Comparison of ENCODE assay signal across 10 mouse cellular contexts in the genomic region with DNA sequence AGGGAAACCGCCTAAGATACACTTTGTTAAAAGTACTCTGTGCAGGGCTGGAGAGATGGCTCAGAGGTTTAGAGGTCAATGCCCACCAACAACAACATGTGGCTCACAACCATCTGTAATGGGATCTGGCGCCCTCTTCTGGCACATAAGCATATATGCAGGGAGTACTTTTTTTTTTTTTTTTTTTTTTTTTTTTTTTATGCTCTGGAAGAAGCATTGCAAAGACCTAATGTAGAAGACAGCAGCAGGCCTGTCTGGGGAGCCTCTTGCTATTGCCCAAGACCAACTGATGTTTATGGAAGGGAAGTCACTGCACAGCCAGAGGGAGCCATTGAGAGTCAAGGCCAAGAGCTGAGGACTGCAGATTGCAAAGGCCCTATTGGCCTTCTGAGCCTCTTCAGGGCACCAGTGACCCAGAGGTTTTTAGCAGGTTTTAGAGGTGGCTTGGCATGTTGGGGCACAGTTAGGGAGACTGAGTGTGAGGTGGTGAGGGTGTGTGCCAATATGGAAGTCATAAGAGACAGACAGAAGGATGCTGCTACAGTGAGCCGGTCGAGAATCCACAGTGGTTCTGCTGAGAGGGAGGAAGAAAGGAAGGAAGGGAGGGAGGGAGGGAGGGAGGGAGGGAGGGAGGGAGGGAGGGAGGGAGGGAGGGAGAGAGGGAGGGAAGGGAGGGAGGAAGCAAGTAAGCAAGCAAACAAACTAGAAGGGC.
DNase-seq lines count a peak whose midpoint lies in the region; ATAC-seq lines count a peak whose summit lies in the region.
"Had no signal": no experiment of that assay in that cellular context is flagged by ENCODE, and none has a peak within 500 bp of the region (broad histone marks: within the 10 kb centered on the region; RNA-seq: fewer than 3 reads in every experiment).

No protein-coding gene starts in this region.

- no peak for ATAC-seq in hindbrain, embryonic 11.5 days (ENCODE audit: low FRiP score)
- ATAC-seq in CD4-positive, CD25-positive, alpha-beta regulatory T cell, adult 4 months = peak; percentile 21
- ATAC-seq in megakaryocyte-erythroid progenitor cell, adult 5-6 weeks (replicated peaks; ENCODE audit: low FRiP score, low TSS enrichment, poor library complexity, severe bottlenecking) = 0 out of 2 replicates have a peak, but pooled peaks have one; percentile 16

- H3K9me3 ChIP-seq in hindbrain, embryonic 11.5 days (ENCODE audit: control insufficient read depth, low read length) = no peaks in the 10 kb centered on the region
- H3K9me3 ChIP-seq in hindbrain, embryonic 10.5 days = no peaks in the 10 kb centered on the region
- no peaks in the 10 kb centered on the region for H3K9me3 ChIP-seq in forebrain, embryonic 10.5 days
- H3K9me3 ChIP-seq: heart, embryonic 15.5 days had no signal

- no peaks in the 10 kb centered on the region for H3K27me3 ChIP-seq in hindbrain, embryonic 11.5 days (ENCODE audit: control insufficient read depth, insufficient read depth, low read length)
- peaks cover 8% of the 10 kb centered on the region for H3K27me3 ChIP-seq in hindbrain, embryonic 10.5 days (ENCODE audit: insufficient read depth, poor library complexity, severe bottlenecking)
- peaks cover 27% of the 10 kb centered on the region for H3K27me3 ChIP-seq in forebrain, embryonic 10.5 days (ENCODE audit: poor library complexity, severe bottlenecking)
- H3K27me3 ChIP-seq: heart, embryonic 15.5 days had no signal

- intact Hi-C loops in gastrocnemius, postnatal 36 days (cut with DNase I) = no loop called here

- no peaks in the 10 kb centered on the region for H3K36me3 ChIP-seq in hindbrain, embryonic 11.5 days (ENCODE audit: control insufficient read depth, insufficient read depth, low read length)
- peaks cover 30% of the 10 kb centered on the region for H3K36me3 ChIP-seq in hindbrain, embryonic 10.5 days
- H3K36me3 ChIP-seq in forebrain, embryonic 10.5 days (replicated peaks) = no peaks in the 10 kb centered on the region; the same call in 1 of the 2 replicates
- H3K36me3 ChIP-seq: heart, embryonic 15.5 days had no signal

- H3K4me2 ChIP-seq in hindbrain, embryonic 11.5 days (replicated peaks; ENCODE audit: low read depth, low read length) = no peak overlapping the region

- H3K4me1 ChIP-seq in hindbrain, embryonic 11.5 days (replicated peaks; ENCODE audit: control insufficient read depth, insufficient read depth, low read length) = no peaks in the 10 kb centered on the region; the same call in 1 of the 2 replicates
- H3K4me1 ChIP-seq in hindbrain, embryonic 10.5 days (replicated peaks) = peaks cover 29% of the 10 kb centered on the region
- H3K4me1 ChIP-seq in forebrain, embryonic 10.5 days = peaks cover 25% of the 10 kb centered on the region

- H3K27ac ChIP-seq in hindbrain, embryonic 11.5 days (ENCODE audit: low read depth, low read length) = peak overlapping the region; percentile 54; the same call in 1 of the 2 replicates
- H3K27ac ChIP-seq in hindbrain, embryonic 10.5 days = no peak overlapping the region
- peak overlapping the region; percentile 36; the same call in 1 of the 2 replicates for H3K27ac ChIP-seq in forebrain, embryonic 10.5 days
- H3K27ac ChIP-seq: heart, embryonic 15.5 days had no signal

- WGBS in hindbrain, embryonic 11.5 days = 39% methylated on average over 2 of the region's 4 CpGs
- 69% methylated on average over 4 of the region's 4 CpGs for WGBS in hindbrain, embryonic 10.5 days
- WGBS in forebrain, embryonic 10.5 days = 45% methylated on average over 2 of the region's 4 CpGs

- H3K4me3 ChIP-seq in hindbrain, embryonic 11.5 days (ENCODE audit: low read depth, low read length) = no peak overlapping the region
- no peak overlapping the region for H3K4me3 ChIP-seq in hindbrain, embryonic 10.5 days
- peak overlapping the region; percentile 19; the same call in 1 of the 2 replicates for H3K4me3 ChIP-seq in forebrain, embryonic 10.5 days
- H3K4me3 ChIP-seq: heart, embryonic 15.5 days; myocyte had no signal

- DNase-seq in hindbrain, embryonic 11.5 days (ENCODE audit: low spot score) = no peak
- DNase-seq in hindbrain, embryonic 10.5 days (ENCODE audit: low spot score) = no peak
- no peak for DNase-seq in forebrain, embryonic 10.5 days (ENCODE audit: extremely low spot score, low spot score)
- no peak for DNase-seq in adrenal gland, adult 18-20 months (ENCODE audit: low spot score in 2 of 2)
- DNase-seq in urinary bladder, postnatal 14 days (ENCODE audit: low spot score) = no peak
- DNase-seq in gastrocnemius, postnatal 36 days = no peak

- H3K9ac ChIP-seq in hindbrain, embryonic 11.5 days (ENCODE audit: low read depth, low read length) = no peak overlapping the region
- H3K9ac ChIP-seq: heart, embryonic 15.5 days had no signal
